Mouse (Mus musculus) v-Abl transformed pro-B cells (cell line): ENCODE results near the gene ccdc198.
"Not testable (repeated sequence)": the region's sequence is repeated elsewhere in the genome, so short reads cannot be mapped to it uniquely, and the experiment has no call there.

ENCODE experiments used
- in situ Hi-C, 2 experiments: fragments of 400-800 bp; cut with MboI; formaldehyde crosslinking; loops; one replicate each; pipeline ENCODE4 v1.15.1; 2025; ENCODE audit not compliant: unreplicated experiment in 2 of 2

Gene ccdc198

DNA sequence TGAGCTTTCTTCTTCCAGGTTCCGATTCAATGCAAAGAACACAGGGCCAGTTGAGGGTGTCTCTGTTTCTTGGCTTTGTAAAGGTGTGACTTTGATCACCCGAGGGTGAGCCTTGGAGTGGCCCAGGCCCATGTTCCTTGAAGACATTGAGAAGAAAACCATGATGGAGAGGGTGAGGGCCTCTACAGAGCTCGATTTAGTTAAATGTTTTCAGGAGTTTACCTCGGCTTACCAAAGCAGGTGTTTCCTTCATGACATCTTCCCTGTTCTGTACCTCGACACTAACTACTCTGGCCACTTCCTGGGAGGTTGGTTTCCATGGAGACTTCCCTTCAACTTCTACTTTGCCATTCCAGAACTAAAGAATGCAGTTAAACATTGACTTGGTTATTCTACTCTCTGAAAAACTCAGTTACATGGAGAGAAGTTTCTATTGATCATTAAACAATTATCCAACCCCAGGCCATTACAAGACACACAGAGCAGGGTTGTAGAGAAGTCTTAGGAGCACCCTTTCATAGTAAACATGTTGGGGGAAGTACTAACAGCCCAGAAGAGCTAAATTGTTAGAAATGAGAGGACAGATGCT is at the start of gene ccdc198:
TSS of gene ccdc198 (minus strand) at position 349 of the 589 bp plus-strand sequence.
- in situ Hi-C loops = loop anchor here in 1 of 2 experiments (10.0 kb wide), 1 partner anchor 180 kb away; no protein-coding TSS in a partner anchor

DNA sequence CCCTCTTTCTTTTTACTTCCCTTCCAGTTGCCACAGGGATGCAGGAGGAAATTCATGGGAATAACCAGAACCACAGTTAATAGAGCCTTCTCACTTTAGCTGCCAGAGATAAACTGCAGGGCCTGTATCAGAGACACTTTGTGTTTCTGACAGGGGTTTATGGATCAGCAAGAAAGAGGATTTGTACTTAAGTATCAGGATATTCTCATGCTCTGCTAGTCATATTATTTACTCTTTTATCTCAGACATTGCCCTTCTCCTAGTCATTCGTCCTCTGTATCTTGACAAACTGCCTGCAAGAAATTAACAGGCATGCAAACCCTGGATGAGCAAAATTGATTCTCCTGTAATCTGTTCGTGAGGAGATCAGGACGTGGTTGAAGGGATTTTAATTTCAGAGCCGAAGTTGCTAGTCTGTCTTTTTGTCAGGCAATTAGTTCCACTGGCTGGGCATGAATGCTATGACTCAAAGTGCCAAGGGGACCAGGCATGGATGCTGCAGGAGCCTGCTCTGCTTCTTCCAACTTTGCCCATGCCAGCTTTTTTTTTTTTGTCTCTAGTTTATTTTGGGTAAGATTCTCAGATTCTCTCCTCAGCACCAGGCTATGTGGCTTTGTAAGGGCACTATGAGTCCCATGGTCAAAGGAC is 48.7 kb upstream of the ccdc198 start:
- in situ Hi-C loops = no loop called here

DNA sequence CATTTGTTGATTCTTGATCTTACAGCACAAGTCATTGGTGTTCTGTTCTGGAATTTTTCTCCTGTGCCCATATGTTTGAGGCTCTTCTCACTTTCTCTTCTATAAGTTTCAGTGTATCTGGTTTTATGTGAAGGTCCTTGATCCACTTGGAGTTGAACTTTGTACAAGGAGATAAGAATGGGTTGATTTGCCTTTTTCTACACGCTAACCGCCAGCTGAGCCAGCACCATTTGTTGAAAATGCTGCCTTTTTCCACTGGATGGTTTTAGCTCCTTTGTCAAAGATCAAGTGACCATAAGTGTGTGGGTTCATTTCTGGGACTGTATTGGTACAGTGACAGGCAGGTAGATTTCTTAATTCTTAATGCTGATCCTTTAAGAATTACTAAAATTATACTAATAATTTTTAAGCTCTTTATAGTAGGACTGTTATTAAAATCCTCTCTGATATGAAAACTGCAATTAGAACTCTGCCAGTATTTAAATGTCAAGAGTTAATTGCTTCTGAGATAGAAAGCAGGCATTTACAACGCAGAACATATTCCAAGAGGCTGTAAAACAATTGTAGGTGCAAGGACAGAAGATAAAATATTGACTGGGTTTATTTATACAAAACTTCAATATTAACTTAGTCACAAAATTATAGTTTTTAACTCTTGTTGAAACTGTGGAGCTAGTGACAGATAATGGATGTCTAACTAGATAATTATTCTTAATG is 44.9 kb upstream of the ccdc198 start:
- in situ Hi-C loops = no loop called here

DNA sequence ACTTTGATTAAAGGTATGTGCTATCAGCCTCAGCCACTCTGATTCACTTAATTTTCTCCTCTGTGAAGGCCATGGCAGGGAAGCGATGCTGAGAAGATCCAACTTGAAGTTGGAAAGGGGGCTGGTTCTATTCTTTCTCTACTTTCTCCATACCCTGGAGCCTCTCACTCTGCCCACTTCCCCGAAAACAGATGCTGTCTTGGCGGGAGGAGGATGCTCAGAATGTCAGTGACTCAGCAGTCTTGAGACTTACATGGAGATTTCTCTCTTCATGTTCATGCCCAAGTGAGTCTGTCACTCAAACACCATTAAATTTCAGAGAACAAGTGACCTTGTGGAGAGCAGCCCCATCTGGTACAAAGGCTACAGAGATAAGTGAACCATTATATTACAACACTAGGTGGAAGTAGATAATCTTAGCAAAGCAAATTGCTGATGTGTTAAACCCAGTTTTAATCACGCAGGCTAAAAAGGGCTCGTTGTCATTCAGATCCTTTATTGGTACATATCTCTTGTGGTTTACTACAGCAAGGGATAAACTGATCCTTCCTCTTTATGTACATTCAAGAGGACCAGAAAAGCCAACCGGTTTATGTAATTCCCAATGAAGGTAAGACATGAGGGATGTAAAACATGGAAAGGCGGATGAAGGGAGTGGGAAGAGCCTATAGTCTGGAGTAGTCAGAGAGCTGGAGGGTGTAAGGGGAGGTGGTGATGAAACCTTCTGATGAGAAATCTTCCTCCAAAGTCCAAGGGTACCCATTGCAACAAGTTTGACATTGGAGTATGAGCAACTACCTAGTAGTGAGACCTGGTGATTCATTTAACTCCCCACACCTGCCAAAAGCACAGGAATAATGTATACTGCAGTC is 38.7 kb upstream of the ccdc198 start:
- in situ Hi-C loops = no loop called here

DNA sequence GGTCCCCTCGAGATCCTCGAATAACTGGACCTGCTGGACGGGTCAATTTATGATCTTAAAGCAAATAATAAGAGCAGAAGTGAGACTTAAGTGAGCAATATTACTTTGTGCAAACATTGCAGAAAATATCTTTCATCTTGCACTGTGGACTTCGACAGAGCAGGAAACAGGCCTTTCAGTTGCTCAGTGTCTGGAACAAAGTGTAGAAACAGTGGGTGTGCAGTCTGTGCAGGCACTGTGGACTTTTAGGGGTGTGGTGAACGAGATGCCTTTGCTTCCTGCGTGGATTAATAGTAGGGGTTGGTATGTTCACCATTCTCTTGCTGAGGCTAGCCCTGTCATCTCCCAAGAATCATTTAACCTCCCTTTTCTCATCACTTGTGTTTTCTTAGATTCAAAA is 33.6 kb upstream of the ccdc198 start:
- in situ Hi-C loops = no loop called here

DNA sequence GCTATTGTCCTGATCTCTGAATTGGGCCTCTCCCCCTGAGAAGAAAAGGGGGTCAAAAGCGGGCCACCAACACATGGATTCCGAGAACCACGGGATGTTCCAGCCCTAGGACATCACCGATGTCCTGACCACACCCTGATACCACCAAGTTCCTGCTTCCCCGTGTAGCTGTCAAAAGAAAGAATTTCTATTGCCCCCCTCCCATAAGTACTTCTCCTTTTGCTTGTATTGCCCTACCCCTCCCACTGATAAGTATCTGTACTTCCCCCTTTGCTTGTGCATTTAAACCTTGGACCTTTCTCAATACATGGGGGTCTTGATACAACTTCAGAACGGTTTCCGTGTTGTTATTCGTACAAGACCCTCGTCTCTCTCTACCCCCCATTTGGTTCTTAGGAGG is 33.2 kb upstream of the ccdc198 start:
- in situ Hi-C loops = not testable (repeated sequence)

DNA sequence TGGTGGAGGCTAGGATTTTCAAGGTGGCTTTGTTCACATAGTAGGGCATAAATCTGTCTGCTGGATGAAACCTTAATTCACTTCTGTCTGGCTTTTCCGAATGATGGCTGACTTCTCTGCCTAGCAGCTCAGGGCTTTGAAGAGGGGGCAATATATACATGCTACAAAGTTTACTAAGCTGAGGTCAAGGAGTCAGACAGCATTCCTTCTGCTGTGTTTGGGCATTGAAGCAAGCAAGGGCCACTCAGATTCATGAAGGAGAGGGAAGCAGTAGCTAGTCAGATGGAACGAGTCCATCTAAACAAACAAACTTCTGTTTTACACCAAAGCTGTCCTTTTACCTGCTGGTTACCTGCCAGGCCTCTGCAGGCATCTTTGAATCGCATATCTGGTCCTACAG is 32.4 kb upstream of the ccdc198 start:
- in situ Hi-C loops = no loop called here

DNA sequence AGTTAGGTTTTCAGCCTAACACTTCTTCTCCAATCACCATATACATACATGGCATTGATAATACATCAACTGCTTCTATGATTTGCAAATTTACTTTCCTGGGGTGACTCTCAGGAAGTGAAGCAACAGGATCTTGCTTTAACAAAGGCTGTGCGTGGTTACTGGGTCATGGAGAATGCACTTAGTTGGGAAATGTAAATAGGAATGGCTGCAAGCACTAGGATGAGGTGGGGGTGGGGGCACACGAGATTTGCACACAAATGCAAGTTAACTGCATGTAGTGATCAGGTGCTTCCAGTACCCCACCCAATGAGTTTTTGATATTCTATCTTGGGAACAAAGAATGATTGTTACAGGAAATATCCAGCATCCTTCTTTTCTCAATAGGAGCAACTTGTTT is 30.1 kb upstream of the ccdc198 start:
- in situ Hi-C loops = no loop called here

DNA sequence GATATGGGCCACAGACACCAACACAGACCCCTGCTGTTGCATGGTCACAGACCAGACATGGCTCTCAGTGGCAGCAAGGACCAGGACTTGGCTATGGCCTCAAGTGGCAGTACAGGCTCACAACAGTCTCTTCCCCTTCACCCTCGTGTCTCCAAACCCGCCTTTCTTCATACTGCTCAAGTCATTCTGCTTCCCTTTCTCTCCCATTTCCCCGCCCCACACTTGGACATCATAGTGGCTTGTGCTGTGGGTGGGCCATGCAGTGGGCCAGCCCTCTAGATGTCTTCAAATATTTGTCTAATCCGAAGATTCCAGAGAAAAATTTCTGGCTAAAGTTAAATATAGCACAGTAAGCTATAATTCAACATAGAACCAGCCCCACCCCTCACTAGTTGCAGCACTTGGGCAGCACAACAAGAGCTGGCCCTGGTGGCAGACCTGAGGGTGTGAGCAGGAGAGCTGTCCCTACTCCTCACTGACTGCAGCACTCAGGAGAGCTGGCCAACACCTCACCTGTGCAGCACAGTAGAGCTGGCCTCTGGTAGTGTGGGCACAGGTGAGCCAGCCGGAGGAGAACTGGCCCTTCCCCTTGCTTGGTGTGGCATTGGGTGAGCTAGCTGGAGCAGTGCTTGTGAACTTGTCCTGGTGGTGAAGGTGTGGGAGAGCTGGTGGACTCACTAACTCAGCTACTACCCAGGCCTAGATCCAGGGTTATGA is 20.2 kb upstream of the ccdc198 start:
- in situ Hi-C loops = no loop called here

DNA sequence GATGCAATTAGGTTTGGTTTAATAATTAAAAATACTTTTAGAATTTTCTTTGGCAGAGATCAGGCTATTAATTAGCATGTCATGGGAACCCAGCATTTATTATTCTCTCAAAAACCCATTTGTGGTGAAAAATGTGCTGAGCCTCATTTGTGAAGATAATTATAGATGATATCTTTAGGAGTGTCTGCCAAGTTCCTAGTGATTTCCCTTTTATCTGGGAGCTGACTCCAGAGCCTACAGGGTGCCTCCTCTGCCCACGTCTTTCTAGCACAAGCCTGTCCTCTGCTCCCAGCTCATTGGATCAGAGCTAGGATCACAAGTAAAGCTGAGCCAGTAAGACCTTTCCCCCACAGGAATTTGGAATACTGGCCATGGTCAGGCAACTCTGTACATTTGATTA is 3.8 kb downstream of the ccdc198 start:
- in situ Hi-C loops = loop anchor here (5.0 to 10.0 kb wide), 4 partner anchors 61 to 496 kb away; no protein-coding TSS in a partner anchor

DNA sequence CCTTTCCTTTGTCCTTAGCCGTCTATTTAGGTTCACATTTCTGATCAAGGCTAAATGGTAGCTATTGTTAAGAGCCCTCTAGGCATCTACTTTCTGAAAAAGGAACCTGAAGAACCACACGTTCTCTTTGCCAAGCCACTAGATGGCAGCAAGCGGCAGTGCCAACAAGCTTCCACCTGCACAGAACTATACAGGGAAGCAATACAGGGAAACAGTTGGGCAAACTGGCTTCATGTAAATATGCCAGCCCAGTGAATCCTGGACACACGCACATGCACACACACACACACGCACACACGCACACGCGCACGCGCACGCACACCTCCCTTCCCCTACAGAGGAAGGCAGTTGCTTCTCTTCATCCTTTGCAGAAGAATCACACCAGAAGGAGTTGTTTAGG is 7.1 kb downstream of the ccdc198 start:
- in situ Hi-C loops = loop anchor here (5.0 to 10.0 kb wide), 6 partner anchors 304 to 863 kb away; partner anchors contain the start of gene Armh4 (in 1 of the 2)

DNA sequence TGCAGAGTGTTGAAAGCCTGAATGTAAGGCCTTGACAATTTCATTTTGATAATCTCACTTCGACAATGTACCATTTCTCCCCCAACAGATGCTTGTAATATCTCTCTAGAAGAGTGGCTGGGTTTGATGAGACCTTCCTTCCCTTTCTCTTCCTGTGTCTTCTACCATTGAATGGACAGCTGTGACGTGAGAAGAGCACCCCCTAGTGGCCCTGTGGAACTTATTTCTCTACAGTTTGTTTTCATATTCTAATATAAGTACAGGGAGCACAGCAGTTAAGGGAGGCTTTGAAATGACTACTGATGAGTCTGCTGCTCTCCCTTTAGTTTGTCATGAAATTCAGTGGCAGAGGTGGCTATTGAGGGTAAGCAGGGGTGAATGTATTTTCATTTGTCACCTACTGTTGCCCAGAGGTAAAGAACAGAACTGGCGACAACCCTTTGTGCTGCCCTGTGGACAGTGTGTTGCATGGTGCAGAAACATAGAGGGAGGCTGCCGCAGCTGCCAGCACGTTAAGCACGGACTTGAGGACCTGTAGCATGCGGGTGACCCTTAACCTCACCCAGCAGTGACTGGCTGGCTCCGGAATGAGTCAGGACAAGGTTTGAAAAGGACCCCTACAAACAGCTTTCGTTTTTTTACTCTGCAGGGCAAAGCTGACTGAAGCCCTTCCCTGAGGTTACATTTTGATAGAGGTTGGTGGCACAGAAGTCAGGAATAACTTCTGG is 10.3 kb downstream of the ccdc198 start:
- in situ Hi-C loops = loop anchor here (5.0 to 10.0 kb wide), 6 partner anchors 307 to 860 kb away; partner anchors contain the start of gene Armh4 (in 1 of the 2)

DNA sequence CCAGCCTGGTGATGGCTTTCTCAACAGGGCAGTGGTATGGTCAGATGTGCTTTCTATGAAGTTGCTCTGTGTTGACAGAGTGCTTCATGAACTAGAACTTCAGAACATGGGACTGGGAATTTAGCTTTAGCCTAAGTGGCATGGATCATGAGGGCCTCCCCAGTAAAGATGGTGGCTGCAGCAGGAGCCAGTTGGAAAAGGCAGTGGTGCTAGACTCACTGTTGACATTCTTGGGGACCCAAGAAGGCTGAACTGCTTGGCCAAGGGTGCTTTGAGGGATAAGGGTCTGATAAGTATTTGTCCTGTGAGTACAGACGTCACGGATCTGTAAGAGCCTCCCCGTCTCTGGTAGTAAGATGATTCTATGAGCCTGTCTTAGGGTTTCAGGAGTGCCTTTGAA is 13.4 kb downstream of the ccdc198 start:
- in situ Hi-C loops = loop anchor here (10.0 kb wide), 3 partner anchors 413 to 857 kb away; partner anchors contain the start of gene Armh4 (in 1 of the 2)

DNA sequence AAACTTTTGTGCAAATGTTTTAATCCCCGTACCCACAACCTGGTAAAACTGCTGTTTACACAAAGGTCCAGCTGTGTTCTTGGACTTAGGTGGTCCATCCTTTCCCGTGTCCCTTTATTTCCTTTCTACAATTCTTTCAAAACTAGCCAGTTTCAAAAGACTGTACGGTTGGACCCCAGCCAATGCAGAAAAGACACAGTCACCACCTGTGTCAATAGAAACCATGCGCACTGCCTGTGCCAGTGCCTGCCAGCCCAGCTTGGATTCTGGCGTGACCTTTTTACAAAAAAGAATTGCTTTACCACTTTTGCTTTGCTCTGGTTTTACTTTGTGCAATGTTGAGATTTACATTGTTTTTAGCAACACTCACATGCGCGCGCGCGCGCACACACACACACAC is 18.3 kb downstream of the ccdc198 start:
- in situ Hi-C loops = loop anchor here in 1 of 2 experiments (10.0 kb wide), 1 partner anchor 852 kb away; no protein-coding TSS in a partner anchor

DNA sequence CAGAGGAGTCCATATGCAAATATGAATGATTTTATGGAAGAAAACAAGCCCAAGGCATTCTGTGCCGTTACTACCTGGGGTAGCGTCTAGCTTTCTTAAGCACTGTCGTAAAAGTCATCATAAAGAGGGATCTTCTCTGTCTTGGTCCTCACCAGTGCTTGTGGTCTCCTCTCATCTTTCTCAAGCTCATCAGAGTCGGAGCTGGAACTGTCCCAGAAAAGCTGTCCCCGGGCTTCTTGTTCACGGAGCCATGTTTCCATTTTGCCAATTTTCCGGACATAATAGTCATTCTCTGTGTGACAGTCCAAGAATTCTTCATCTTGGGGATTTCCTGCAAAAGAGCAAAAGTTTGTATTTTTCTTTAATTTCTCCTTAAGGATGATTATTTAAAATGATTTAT is 18.8 kb downstream of the ccdc198 start:
- in situ Hi-C loops = loop anchor here in 1 of 2 experiments (10.0 kb wide), 1 partner anchor 852 kb away; no protein-coding TSS in a partner anchor

DNA sequence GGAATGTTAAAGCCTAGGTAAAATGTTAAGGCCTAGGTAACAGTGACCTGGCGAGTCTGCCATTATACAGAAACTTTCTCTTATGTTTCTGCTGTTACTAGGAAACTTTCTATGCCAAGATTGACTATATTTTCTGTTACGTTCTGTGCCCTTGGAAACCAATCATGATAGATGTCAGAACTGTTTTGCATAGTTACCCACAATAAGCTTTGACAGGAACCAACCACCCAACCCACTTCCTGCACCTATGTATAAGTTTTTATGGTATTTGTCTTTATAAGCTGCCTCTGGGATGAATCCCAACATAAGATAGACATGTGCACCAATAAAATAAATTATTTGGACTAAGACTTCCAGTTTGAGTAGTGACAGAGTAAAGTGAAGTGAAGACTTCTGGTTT is 23.5 kb downstream of the ccdc198 start:
- in situ Hi-C loops = loop anchor here in 1 of 2 experiments (10.0 kb wide), 1 partner anchor 847 kb away; no protein-coding TSS in a partner anchor

DNA sequence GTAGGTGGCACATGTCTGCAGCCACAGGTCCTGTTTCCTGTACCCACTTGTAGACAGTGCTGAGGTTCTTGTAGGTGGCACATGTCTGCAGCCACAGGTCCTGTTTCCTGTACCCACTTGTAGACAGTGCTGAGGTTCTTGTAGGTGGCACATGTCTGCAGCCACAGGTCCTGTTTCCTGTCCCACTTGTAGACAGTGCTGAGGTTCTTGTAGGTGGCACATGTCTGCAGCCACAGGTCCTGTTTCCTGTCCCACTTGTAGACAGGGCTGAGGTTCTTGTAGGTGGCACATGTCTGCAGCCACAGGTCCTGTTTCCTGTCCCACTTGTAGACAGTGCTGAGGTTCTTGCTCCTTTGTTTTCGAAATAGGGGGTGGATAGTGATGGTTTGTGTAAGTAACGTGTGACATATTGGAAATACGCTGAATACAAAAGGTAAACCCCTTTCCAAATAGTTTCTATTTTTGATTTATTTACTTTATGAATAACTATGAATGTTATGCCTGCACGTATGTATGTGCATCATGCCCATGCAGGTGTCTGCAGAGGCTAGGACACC is 25.7 kb downstream of the ccdc198 start:
- in situ Hi-C loops = loop anchor here in 1 of 2 experiments (10.0 kb wide), 1 partner anchor 845 kb away; no protein-coding TSS in a partner anchor

DNA sequence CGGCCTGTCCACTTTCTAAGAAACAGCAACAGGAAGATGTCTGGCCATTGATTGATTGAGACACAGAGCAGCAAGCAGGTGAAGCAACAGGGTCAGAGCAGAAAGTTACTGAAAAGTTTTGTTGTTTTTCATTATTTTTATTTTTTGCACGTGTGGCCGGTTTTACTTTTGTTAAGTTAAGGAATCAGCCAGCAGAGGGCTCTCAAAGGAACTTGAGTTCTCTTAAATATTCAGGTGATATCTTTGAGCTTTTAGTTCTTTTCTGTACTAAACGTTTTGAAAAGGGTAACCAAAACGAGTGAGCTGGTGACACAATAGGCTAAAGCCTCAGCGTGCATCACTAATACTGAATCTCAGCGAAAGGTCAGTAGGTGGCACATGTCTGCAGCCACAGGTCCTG is 26.6 kb downstream of the ccdc198 start:
- in situ Hi-C loops = no loop called here

DNA sequence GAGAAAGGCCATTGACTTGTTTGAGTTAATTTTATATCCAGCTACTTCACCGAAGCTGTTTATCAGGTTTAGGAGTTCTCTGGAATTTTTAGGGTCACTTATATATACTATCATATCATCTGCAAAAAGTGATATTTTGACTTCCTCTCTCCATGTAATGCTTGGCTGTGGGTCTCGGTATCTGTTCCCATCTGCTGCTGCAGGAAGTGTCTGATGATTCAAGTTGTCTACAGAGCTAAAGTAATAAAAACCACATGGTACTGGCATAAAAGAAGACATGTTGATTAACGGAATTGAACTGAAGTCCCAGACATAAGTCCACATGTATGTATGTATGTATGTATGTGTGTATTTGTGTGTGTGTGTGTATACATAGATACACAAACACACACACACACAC is 35.1 kb downstream of the ccdc198 start:
- in situ Hi-C loops = not testable (repeated sequence)
